Mouse (Mus musculus): ENCODE data around the gene Gm47283. TPM values are rescaled to one million over a fixed set of nuclear protein-coding genes. Genes with fewer than 3 reads are reported as not detected.
"Not testable (repeated sequence)": the region's sequence is repeated elsewhere in the genome, so short reads cannot be mapped to it uniquely, and the experiment has no call there.

The Gm47283 gene
- polyA plus RNA-seq (2016; fragmentation: Nextera tagmentation; extraction: Ambion mirVana) = not detected in 2 replicates

DNA sequence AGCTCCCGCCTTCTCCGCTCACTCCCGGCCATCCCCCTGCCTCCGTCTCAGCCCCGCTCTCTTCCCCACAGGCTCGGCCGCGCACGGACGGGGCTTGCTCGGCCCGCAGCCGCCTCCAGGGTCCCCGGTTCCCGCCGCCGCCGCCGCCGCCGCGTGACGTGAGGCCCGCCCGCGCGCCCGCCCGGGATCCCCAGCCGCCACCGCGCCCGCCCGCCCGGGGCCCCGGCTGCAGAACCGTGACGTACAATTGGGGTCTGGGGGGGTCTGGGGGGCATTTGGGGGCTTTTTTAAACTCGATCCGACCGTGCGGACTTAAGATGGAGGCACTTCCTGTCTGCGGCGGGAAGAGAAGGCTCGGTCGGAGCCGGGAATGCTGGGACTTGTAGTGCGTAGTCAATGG is at the start of gene Gm47283:
Gm47283 (plus strand) TSS at position 301 of the 400 bp plus-strand sequence.
- not testable (repeated sequence) for H3K36me3 ChIP-seq; H3K4me1 ChIP-seq; H3K4me2 ChIP-seq; ATAC-seq; H3K9me3 ChIP-seq (replicated peaks); H3K4me3 ChIP-seq; H3K27me3 ChIP-seq (replicated peaks); H3K9ac ChIP-seq; H3K27ac ChIP-seq
- no CpG with 5 or more reads among the region's 48 CpGs for WGBS (ENCODE audit: insufficient replicate concordance)

DNA sequence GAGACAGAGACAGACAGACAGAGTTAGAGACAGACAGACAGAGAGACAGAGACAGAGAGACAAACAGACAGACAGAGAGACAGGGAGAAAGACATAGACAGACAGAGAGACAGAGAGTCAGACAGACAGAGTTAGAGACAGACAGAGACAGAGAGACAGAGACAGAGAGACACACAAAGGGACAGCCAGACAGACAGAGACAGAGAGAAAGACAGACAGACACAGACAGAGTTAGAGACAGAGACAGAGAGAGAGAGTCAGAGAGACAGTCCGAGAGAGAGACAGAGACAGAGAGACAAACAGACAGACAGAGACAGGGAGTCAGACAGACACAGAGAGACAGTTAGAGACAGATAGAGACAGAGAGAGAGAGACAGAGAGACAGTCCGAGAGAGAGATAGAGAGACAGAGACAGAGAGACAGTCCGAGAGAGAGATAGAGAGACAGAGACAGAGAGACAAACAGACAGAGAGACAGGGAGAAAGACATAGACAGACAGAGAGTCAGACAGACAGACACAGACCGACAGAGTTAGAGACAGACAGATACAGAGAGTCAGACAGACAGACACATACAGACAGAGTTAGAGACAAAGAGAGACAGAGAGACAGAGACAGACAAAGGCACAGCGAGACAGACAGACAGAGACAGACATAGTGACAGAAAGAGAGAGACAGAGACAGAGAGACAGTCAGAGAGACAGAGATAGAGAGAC is 49.2 kb upstream of the Gm47283 start:
- not testable (repeated sequence) for ATAC-seq; H3K4me3 ChIP-seq; H3K27ac ChIP-seq; H3K9ac ChIP-seq; H3K4me2 ChIP-seq; H3K4me1 ChIP-seq; H3K27me3 ChIP-seq (replicated peaks)
- WGBS (ENCODE audit: insufficient replicate concordance) = 37% methylated on average over 5 of the region's 5 CpGs
- Histone ChIP-seq H3K9me3 (replicated peaks) (peaks cover 19% of the 10 kb centered on the region), H3K36me3 (peaks cover 19% of the 10 kb centered on the region)

DNA sequence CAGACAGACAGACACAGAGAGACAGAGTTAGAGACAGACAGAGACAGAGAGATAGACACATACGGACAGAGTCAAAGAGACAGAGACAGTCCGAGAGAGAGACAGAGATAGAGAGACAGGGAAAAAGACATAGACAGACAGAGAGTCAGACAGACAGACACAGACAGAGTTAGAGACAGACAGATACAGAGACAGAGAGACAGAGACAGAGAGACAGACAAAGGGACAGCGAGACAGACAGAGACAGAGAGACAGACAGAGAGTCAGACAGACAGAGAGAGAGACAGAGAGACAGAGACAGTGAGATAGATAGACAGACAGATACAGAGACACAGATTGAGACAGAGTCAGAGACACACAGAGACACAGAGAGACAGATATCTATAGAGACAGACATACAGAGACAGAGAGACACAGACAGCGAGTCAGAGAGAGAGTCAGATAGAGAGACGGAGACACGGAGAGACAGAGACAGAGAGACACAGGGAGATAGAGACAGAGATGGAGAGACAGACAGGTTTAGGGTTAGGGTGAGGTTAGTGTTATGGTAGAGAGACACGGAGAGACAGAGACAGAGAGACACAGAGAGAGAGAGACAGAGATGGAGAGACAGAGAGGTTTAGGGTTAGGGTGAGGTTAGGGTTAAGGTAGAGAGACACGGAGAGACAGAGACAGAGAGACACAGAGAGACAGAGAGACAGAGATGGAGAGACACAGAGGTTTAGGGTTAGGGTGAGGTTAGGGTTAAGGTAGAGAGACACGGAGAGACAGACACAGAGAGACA is 48.1 kb upstream of the Gm47283 start:
- not testable (repeated sequence) for H3K4me3 ChIP-seq; H3K27ac ChIP-seq; H3K4me2 ChIP-seq; H3K27me3 ChIP-seq (replicated peaks); H3K9ac ChIP-seq; ATAC-seq; H3K4me1 ChIP-seq
- 66% methylated on average over 6 of the region's 9 CpGs for WGBS (ENCODE audit: insufficient replicate concordance)
- H3K36me3 ChIP-seq = peaks cover 27% of the 10 kb centered on the region
- H3K9me3 ChIP-seq (replicated peaks) = peaks cover 26% of the 10 kb centered on the region

DNA sequence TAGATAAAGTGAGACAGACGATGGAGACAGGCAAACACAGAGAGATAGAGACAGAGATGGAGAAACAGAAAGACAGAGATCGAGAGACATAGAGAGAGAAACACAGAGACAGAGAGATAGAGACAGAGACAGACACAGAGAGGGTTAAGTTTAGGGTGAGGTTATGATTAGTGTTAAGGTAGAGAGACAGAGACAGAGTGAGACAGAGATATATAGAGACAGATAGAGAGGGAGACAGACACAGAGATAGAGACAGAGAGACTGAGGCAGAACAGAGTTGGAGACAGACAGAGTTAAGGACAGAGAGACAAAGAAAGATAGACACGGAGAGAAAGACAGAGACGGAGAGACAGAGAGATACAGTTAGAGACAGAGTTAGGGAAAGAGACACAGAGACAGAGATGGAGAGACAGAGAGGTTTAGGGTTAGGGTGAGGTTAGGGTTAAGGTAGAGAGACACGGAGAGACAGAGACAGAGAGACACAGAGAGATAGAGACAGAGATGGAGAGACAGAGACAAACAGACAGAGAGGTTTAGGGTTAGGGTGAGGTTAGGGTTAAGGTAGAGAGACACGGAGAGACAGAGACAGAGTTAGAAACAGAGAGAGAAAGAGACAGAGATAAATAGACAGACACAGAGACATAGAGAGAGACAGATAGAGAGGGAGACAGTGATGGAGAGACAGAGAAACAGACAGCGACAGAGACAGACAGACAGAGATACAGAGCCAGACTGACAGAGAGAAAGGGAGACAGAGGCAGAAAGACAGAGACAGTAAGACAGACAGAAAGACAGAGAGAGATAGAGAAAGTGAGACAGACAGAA is 46.7 kb upstream of the Gm47283 start:
- no peak overlapping the region for H3K4me3 ChIP-seq
- H3K4me1 ChIP-seq = no peaks in the 10 kb centered on the region
- no peak for ATAC-seq
- H3K9ac ChIP-seq = no peak overlapping the region
- no peaks in the 10 kb centered on the region for H3K27me3 ChIP-seq (replicated peaks)
- H3K36me3 ChIP-seq = peaks cover 41% of the 10 kb centered on the region
- H3K4me2 ChIP-seq = no peak overlapping the region
- 59% methylated on average over 3 of the region's 7 CpGs for WGBS (ENCODE audit: insufficient replicate concordance)
- H3K27ac ChIP-seq = no peak overlapping the region
- H3K9me3 ChIP-seq (replicated peaks) = peaks cover 40% of the 10 kb centered on the region

DNA sequence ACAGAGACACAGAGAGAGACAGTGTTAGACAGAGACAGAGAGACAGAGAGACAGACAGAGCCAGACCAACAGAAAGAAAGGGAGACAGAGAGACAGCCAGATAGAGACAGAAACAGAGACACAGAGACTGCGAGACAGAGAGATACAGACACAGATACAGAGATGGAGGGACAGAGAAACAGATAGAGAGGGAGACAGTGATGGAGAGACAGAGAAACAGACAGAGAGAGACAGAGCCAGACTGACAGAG is 46.2 kb upstream of the Gm47283 start:
- WGBS (ENCODE audit: insufficient replicate concordance) = 67% methylated on average over 1 of the region's 1 CpGs
- no peak overlapping the region for H3K9ac ChIP-seq
- H3K4me1 ChIP-seq = no peaks in the 10 kb centered on the region
- H3K27me3 ChIP-seq (replicated peaks) = no peaks in the 10 kb centered on the region
- H3K36me3 ChIP-seq = peaks cover 43% of the 10 kb centered on the region
- no peak for ATAC-seq
- peaks cover 42% of the 10 kb centered on the region for H3K9me3 ChIP-seq (replicated peaks)
- H3K4me3 ChIP-seq = no peak overlapping the region
- no peak overlapping the region for H3K4me2 ChIP-seq
- no peak overlapping the region for H3K27ac ChIP-seq

DNA sequence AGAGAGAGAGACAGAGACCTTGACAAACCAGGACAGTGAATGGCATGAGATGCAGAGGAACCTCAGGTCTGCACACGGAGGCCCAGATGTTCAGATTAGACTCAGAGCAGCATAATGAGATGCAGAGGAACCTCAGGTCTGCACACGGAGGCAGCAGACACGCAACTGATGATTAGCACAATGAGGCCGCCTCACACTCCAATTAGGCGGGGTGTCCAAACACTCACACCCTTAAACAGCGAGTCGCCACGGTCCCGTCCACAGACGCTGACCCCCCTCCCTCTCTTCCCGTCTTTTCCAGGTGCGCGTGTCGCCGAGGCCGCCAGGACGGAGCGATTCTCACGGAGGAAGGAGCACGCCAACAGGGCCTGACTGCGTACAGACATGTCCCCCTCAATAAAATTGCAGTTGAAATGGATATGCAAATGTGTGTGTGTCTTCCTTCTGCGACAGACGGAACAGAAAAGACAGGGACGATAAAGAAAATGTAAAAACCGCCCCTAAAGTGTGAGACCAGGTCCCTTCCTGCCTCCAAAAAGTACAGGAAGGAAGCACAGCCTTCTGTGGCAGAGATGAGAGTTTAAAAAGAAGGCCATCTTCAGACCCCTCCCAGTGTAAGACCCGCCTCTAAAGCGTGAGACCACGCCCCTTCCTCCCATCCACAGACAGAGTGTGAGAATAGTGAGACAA is 45.6 kb upstream of the Gm47283 start:
- not testable (repeated sequence) for H3K4me1 ChIP-seq; H3K4me2 ChIP-seq; H3K27ac ChIP-seq; H3K27me3 ChIP-seq (replicated peaks); H3K4me3 ChIP-seq; H3K9ac ChIP-seq; ATAC-seq
- WGBS (ENCODE audit: insufficient replicate concordance) = 64% methylated on average over 28 of the region's 28 CpGs
- H3K36me3 ChIP-seq = peaks cover 43% of the 10 kb centered on the region
- H3K9me3 ChIP-seq (replicated peaks) = peaks cover 42% of the 10 kb centered on the region

DNA sequence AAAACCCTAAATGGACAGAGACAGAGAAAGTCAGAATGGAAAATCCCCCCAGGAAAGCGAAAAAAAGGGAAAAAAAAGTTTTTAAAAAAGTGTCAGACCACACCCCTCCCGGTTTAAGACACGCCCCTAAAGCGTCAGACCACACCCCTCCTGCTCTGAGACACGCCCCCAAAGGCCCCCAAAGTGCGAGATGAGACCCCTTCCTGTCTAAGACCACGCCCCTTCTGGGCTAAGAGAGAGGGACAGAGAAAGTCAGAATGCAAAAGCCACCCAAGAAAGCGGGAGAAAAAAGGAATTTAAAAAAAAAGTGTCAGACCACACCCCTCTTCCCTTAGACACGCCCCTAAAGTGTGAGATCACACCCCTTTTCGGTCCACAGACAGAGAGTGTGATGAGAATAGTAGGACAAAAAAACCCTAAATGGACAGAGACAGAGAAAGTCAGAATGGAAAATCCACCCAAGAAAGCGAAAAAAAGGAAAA is 45.0 kb upstream of the Gm47283 start:
- H3K4me2 ChIP-seq; ATAC-seq; H3K4me3 ChIP-seq; H3K27me3 ChIP-seq (replicated peaks); H3K4me1 ChIP-seq; H3K9ac ChIP-seq; H3K27ac ChIP-seq: not testable (repeated sequence)
- 41% methylated on average over 11 of the region's 11 CpGs for WGBS (ENCODE audit: insufficient replicate concordance)
- peaks cover 47% of the 10 kb centered on the region for H3K9me3 ChIP-seq (replicated peaks)
- H3K36me3 ChIP-seq = peaks cover 48% of the 10 kb centered on the region

DNA sequence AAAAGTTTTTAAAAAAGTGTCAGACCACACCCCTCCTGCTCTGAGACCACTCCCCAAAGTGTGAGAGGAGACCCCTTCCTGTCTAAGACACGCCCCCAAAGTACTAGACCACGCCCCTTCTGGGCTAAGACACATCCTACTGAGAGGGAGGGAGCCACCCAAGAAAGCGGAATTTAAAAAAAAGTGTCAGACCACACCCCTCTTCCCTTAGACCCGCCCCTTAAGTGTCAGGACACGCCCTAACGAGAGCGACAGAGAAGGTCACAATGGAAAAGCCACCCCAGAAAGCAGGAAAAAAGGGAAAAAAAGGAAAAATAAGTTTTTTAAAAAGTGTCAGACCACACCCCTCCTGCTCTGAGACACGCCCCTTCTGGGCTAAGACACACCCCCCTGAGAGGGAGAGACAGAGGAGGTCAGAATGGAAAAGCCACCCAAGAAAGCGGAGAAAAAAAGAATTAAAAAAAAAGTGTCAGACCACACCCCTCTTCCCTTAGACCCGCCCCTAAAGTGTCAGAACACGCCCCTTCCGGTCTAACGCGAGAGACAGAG is 44.5 kb upstream of the Gm47283 start:
- H3K36me3 ChIP-seq = peaks cover 52% of the 10 kb centered on the region

DNA sequence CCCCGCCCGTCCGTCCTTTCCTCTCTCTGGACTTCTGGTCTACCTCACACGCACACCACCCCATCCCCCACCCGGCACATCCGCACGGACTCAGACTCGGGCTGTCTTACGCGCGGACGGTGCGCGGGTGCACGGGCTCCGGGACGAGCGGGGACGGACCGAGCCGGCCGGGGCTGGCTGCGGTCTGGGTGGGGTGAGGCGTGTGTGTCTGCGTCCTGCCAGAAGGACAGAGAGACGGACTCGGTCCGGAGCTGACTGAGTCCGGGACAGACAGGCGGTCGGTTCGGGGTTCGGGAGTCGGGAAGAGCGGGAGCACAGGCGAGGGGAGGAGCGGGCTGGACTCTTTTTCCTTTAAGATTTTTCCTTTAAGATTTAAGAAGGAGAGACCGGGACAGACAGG is 43.5 kb upstream of the Gm47283 start:
- peaks cover 58% of the 10 kb centered on the region for H3K36me3 ChIP-seq
- not testable (repeated sequence) for H3K9ac ChIP-seq; H3K27me3 ChIP-seq (replicated peaks); H3K4me2 ChIP-seq; H3K4me3 ChIP-seq; H3K27ac ChIP-seq; H3K4me1 ChIP-seq
- ATAC-seq = peak; percentile 50
- 76% methylated on average over 38 of the region's 38 CpGs for WGBS (ENCODE audit: insufficient replicate concordance)
- H3K9me3 ChIP-seq (replicated peaks) = peaks cover 56% of the 10 kb centered on the region

More for the DNA sequence above, 44.5 kb upstream of the Gm47283 start:
- Histone ChIP-seq H3K27ac (no peak overlapping the region), H3K27me3 (replicated peaks) (no peaks in the 10 kb centered on the region), H3K4me1 (no peaks in the 10 kb centered on the region), H3K9ac (no peak overlapping the region), H3K4me2 (no peak overlapping the region), H3K9me3 (replicated peaks) (peaks cover 50% of the 10 kb centered on the region), H3K4me3 (no peak overlapping the region)
- WGBS (ENCODE audit: insufficient replicate concordance) = 36% methylated on average over 14 of the region's 14 CpGs
- ATAC-seq = peak; percentile 4; the same call in 1 of the 2 replicates

DNA sequence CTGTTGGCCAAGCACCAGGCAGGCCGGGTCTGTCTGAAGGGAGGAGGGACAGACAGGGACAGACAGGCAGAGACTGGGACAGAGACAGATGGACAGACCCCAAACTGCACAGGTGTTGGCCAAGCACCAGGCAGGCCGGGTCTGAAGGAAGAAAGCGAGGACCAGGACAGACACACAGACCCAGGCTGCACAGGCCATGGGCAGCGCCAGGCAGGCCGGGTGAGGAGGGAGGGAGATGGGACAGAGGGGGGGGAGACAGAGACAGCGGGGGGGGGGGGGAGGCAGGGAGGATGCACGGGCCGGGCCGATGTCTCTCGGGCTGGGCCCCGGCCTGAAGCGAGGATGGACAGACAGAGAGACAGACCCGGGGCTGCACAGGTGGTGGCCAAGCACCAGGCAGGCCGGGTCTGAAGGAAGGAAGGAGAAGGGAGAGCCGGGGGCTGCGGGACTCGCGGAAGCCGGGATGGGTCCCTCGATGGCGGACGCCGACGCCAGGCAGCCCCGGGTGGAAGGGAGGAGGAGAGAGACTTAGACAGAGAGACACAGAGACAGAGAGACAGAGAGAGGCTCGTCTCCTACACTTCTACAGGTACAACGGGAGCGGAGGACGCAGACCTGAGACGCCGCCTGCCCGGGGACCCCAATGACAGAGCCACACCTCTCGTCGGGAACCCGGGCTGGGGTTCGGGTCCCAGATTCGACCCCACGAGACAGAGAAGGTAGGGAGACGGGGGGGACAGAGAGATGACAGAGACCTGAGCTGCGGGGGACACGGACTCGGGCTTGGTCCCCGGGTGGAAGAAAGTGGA is 42.9 kb upstream of the Gm47283 start:
- H3K4me2 ChIP-seq; H3K4me1 ChIP-seq; H3K27me3 ChIP-seq (replicated peaks); H3K9ac ChIP-seq; H3K27ac ChIP-seq; H3K4me3 ChIP-seq: not testable (repeated sequence)
- H3K9me3 ChIP-seq (replicated peaks) = peaks cover 56% of the 10 kb centered on the region
- WGBS (ENCODE audit: insufficient replicate concordance) = 79% methylated on average over 42 of the region's 43 CpGs
- peaks cover 58% of the 10 kb centered on the region for H3K36me3 ChIP-seq
- peak; percentile 42 for ATAC-seq
